Mouse (Mus musculus): Measurements from ENCODE around the gene Prmt6. TPM values are rescaled to one million over a fixed set of nuclear protein-coding genes. Genes with fewer than 3 reads are reported as not detected.

The Prmt6 gene
- total RNA-seq, 1 experiment: 19.3 TPM

GRCm38 (mm10) chr3:110253105-110253504, 2.3 kb upstream of the Prmt6 start:
- H3K27ac ChIP-seq (ENCODE audit: insufficient read depth, low read depth, low read length, poor library complexity, severe bottlenecking): no peak overlapping the region
- in situ Hi-C loops (cut with MboI; ENCODE audit: low sequenced_read_pairs in 2 of 2, unreplicated experiment in 2 of 2): no loop called here
- H3K4me1 ChIP-seq (ENCODE audit: control insufficient read depth in 2 of 2, insufficient read depth in 2 of 2, low read length in 2 of 2, poor library complexity in 1 of 2): no peaks in the 10 kb centered on the region
- no peak overlapping the region for H3K9ac ChIP-seq (ENCODE audit: insufficient read depth, low read depth, low read length, poor library complexity, severe bottlenecking)
- TF ChIP-seq ZNF384 (IDR thresholded peaks at IDR 0.05; ENCODE audit: low read depth, low read length) (no peak), ZC3H11A (IDR thresholded peaks at IDR 0.05; ENCODE audit: borderline replicate concordance, low read depth, low read length) (no peak), CHD2 (IDR thresholded peaks at IDR 0.05; ENCODE audit: low read depth, low read length) (no peak), MAFK (IDR thresholded peaks at IDR 0.05; ENCODE audit: insufficient read depth, low read depth, low read length) (no peak), HCFC1 (IDR thresholded peaks at IDR 0.05; ENCODE audit: borderline replicate concordance, insufficient read depth, low read length) (no peak)
- H3K4me3 ChIP-seq (ENCODE audit: insufficient read depth in 1 of 2, low read depth in 1 of 2, low read length in 2 of 2, poor library complexity in 1 of 2, severe bottlenecking in 1 of 2): no peak overlapping the region
- no peaks in the 10 kb centered on the region for H3K36me3 ChIP-seq (ENCODE audit: control insufficient read depth, insufficient read depth, low read length, poor library complexity, severe bottlenecking)
- H3K9me3 ChIP-seq (ENCODE audit: control insufficient read depth, insufficient read depth, low read depth, low read length): no peaks in the 10 kb centered on the region
- DNase-seq (ENCODE audit: low read depth, low spot score): no peak

GRCm38 (mm10) chr3:110249891-110250838, 633 bp downstream of the Prmt6 start:
- Histone ChIP-seq H3K4me3 (ENCODE audit: insufficient read depth in 1 of 2, low read depth in 1 of 2, low read length in 2 of 2, poor library complexity in 1 of 2, severe bottlenecking in 1 of 2) (peak overlapping the region; percentile 84 to 95), H3K9ac (ENCODE audit: insufficient read depth, low read depth, low read length, poor library complexity, severe bottlenecking) (peak overlapping the region; percentile 96), H3K4me1 (ENCODE audit: control insufficient read depth in 2 of 2, insufficient read depth in 2 of 2, low read length in 2 of 2, poor library complexity in 1 of 2) (no peaks in the 10 kb centered on the region), H3K27ac (ENCODE audit: insufficient read depth, low read depth, low read length, poor library complexity, severe bottlenecking) (peak overlapping the region; percentile 35; the same call in 1 of the 2 replicates), H3K36me3 (ENCODE audit: control insufficient read depth, insufficient read depth, low read length, poor library complexity, severe bottlenecking) (no peaks in the 10 kb centered on the region), H3K9me3 (ENCODE audit: control insufficient read depth, insufficient read depth, low read depth, low read length) (no peaks in the 10 kb centered on the region)
- in situ Hi-C loops (cut with MboI; ENCODE audit: low sequenced_read_pairs in 2 of 2, unreplicated experiment in 2 of 2): no loop called here
- DNase-seq (ENCODE audit: low read depth, low spot score): peak; percentile 21
- TF ChIP-seq CHD2 (IDR thresholded peaks at IDR 0.05; ENCODE audit: low read depth, low read length) (no peak), HCFC1 (IDR thresholded peaks at IDR 0.05; ENCODE audit: borderline replicate concordance, insufficient read depth, low read length) (no peak), ZNF384 (IDR thresholded peaks at IDR 0.05; ENCODE audit: low read depth, low read length) (no peak)

GRCm38 (mm10) chr3:110236819-110237463, 13.9 kb downstream of the Prmt6 start:
- Histone ChIP-seq H3K9me3 (ENCODE audit: control insufficient read depth, insufficient read depth, low read depth, low read length) (no peaks in the 10 kb centered on the region), H3K36me3 (ENCODE audit: control insufficient read depth, insufficient read depth, low read length, poor library complexity, severe bottlenecking) (no peaks in the 10 kb centered on the region), H3K9ac (ENCODE audit: insufficient read depth, low read depth, low read length, poor library complexity, severe bottlenecking) (no peak overlapping the region), H3K4me1 (ENCODE audit: control insufficient read depth in 2 of 2, insufficient read depth in 2 of 2, low read length in 2 of 2, poor library complexity in 1 of 2) (no peaks in the 10 kb centered on the region), H3K4me3 (ENCODE audit: insufficient read depth in 1 of 2, low read depth in 1 of 2, low read length in 2 of 2, poor library complexity in 1 of 2, severe bottlenecking in 1 of 2) (no peak overlapping the region), H3K27ac (ENCODE audit: insufficient read depth, low read depth, low read length, poor library complexity, severe bottlenecking) (no peak overlapping the region)
- in situ Hi-C loops (cut with MboI; ENCODE audit: low sequenced_read_pairs in 2 of 2, unreplicated experiment in 2 of 2): no loop called here
- TF ChIP-seq MAFK (IDR thresholded peaks at IDR 0.05; ENCODE audit: insufficient read depth, low read depth, low read length) (no peak), ZC3H11A (IDR thresholded peaks at IDR 0.05; ENCODE audit: borderline replicate concordance, low read depth, low read length) (no peak), CHD2 (IDR thresholded peaks at IDR 0.05; ENCODE audit: low read depth, low read length) (no peak), HCFC1 (IDR thresholded peaks at IDR 0.05; ENCODE audit: borderline replicate concordance, insufficient read depth, low read length) (no peak), ZNF384 (IDR thresholded peaks at IDR 0.05; ENCODE audit: low read depth, low read length) (no peak)
- DNase-seq (ENCODE audit: low read depth, low spot score): no peak

Other genes with a start within 250 kb of the Prmt6 start
- not detected in 2 replicates for gene Ntng1, start 107.0 kb downstream of the Prmt6 start, total RNA-seq (2012; rRNA removed)